Mouse (Mus musculus) heart, adult 2 months (tissue): ENCODE measurements around the gene Cdcp2.

ENCODE experiments used
- CTCF ChIP-seq: fragments of 200-600 bp; IDR thresholded peaks from 2 replicates; pipeline ENCODE4 v1.8.1; 2022; ENCODE audit warnings: antibody characterized with exemption, mild to moderate bottlenecking, moderate library complexity
- EP300 ChIP-seq: fragments of 200-500 bp; IDR thresholded peaks from 2 replicates; pipeline ENCODE4 v1.6.1; 2011; ENCODE audit warnings: low read depth, low read length, control low read depth; ENCODE audit not compliant: insufficient read depth
- POLR2A ChIP-seq: fragments of 200-500 bp; IDR thresholded peaks from 2 replicates; pipeline ENCODE4 v1.6.1; 2011; ENCODE audit warnings: mild to moderate bottlenecking, low read depth, low read length, control low read depth; ENCODE audit not compliant: insufficient read depth

- TF ChIP-seq POLR2A = no peak
- TF ChIP-seq CTCF = no peak
- TF ChIP-seq EP300 = no peak
These were observed 11.6 kb downstream of the Cdcp2 start for GRCm38 (mm10) chr4:107108291-107108731.
